Mouse (Mus musculus) heart, adult 18-20 months (tissue): ENCODE measurements around the gene Gbp10. TPM values are rescaled to one million over a fixed set of nuclear protein-coding genes. Genes with fewer than 3 reads are reported as not detected.
A peak's percentile ranks its signal among the peaks of the same experiment; 100 is the strongest.
"Not testable (repeated sequence)": the region's sequence is repeated elsewhere in the genome, so short reads cannot be mapped to it uniquely, and the experiment has no call there.

Experiments
- DNase-seq, 2 experiments: peaks; one replicate each; pipeline ENCODE4 v3.0.0; 2021 to 2022; ENCODE audit warnings: mixed read lengths in 1 of 2
- long read RNA-seq, 2 experiments: library from polyadenylated mRNA; stranded (forward); transcript quantifications; one replicate each; pipeline ENCODE4 v2.0.0; 2021
- total RNA-seq, 2 experiments: library from RNA; stranded (reverse); gene quantifications; 2 replicates each; pipeline ENCODE4 v1.2.3; 2021

Gbp10 gene
- total RNA-seq: 1 to 10 TPM; 2.3 to 2.4 TPM
- long read RNA-seq, experiment 1, partial matches to known transcripts: 0 of 1 reads
- long read RNA-seq, experiment 1, other reads (novel, unspliced or antisense): 0 of 1 reads
- long read RNA-seq, experiment 2, partial matches to known transcripts: 0 of 2 reads
- long read RNA-seq, experiment 2, other reads (novel, unspliced or antisense): 2 of 2 reads

GRCm38 (mm10) chr5:105239483-105240047, at the start of gene Gbp10:
Gbp10 (minus strand) TSS chr5:105239533.
- DNase-seq: peak in 1 of 2 experiments; percentile 47

DNA sequence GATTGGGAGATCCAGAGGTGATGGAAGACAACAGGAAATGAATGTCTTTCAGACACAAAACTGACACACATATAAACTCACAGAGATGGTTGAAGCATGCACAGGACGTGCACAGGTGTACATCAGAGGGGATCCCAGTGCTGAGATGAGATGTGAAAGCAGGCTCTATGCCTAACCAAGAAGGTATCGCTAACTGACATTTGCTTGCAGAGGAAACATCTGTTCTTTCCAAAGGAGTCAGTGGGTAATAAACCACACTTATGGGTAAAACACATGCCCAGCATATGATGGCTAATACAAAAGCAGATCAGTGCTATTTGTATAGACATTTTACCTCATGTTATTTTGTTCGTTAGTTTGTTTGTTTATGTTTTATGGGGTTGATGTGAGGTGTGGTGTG, 21.3 kb upstream of the Gbp10 start:
- DNase-seq: not testable (repeated sequence)

DNA sequence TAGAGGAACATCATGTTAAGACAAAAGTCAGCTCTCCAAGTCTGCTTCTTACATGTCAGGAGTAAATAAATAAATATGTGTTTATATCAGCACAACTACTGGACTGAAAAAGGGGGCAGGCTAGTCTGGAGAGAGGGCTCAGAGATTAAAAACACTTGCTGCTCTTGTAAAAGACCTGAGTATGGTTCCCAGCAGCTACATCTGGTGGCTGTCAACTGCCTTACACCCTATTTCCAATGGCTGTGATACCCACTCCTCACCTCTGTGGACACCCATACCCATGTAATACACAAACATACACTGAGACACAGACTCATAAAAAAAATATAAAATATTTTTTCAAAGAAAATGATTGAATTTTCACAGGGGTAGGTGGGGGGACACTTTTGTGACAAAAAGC, 13.2 kb upstream of the Gbp10 start:
- no peak for DNase-seq

- DNase-seq: not testable (repeated sequence)
These were observed 5.4 kb upstream of the Gbp10 start for GRCm38 (mm10) chr5:105244741-105245140.

DNA sequence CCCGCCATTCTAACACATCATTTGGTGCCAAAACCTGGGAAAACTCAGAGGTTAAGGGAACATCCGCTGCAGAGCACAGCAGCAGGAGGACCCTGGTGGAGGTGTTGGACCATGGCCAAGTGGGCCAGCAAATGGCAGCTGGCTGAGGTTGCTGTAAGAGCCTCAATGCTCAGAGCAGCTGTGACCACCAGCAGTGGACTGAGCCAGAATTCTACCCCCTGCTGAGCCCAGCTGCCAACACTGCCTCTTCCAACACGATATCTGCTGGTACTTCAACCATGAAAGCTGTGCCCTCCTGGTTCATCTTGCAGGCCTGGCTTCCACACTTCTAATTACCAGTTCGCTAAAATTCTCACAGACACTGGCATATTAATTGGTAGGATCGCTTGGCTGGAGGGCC, 1.6 kb upstream of the Gbp10 start:
- DNase-seq: not testable (repeated sequence)

- not testable (repeated sequence) for DNase-seq
These were observed 931 bp downstream of the Gbp10 start for GRCm38 (mm10) chr5:105238402-105238801.

- not testable (repeated sequence) for DNase-seq
These were observed 3.3 kb downstream of the Gbp10 start for GRCm38 (mm10) chr5:105236040-105236439.

- DNase-seq: not testable (repeated sequence)
These were observed 30.4 kb downstream of the Gbp10 start for GRCm38 (mm10) chr5:105208957-105209356.

DNA sequence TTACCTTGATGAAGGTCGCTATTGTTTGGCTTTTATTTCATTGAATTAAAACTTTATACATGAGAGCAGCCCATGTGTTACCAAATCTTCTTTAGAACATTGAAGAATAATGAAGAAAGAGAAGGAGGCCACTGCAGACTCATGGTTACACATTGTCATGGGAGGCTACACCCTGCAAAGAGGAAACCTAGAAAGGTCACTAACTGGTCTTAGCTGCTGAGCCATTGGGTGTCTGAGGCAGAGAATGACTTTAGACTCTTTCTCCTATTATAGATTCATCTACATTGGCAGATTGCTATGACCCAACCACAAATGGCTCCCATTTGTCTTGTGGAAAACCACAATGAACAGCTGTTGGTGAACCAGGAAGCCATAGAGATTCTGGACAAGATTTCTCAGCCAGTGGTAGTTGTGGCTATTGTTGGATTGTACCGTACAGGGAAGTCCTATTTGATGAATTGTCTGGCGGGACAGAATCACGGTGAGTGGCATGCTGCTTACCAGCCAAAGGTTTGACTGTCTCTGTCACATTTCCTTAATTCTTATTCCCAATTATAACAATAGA, 38.5 kb downstream of the Gbp10 start:
- not testable (repeated sequence) for DNase-seq

GRCm38 (mm10) chr5:105199149-105199548, 40.2 kb downstream of the Gbp10 start:
- DNase-seq: not testable (repeated sequence)

DNA sequence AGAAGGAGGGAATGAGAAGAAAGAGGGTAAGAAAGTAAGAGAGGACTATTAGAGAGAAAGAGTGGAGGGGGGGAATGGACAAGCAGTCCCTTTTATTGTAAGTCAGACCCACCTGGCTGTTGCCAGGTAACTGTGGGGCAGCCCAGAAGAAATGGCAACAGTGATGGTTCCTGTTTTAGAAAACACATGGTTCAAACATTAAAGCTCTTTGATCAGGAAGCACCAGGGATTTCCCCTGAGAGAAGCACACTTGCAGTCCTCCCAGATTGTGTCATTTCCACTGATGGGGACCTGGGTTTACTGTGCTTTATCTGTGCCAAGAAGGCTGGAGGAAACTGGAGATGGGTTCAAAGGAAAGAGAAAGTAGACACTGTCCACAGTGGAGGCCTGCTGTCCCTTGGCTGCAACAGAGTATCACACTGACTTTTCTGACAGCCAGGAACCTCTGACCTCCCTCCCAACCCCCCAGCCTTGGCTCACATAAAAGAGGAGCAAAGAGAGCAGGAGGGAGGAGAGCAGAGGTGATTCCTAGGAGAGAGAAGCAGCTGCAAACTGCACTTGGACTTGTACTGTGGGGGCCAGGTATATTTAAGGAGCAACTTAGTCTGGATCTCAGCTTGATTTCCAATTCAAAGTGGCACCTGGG, 41.3 kb downstream of the Gbp10 start:
- DNase-seq: peak in 1 of 2 experiments; percentile 1

DNA sequence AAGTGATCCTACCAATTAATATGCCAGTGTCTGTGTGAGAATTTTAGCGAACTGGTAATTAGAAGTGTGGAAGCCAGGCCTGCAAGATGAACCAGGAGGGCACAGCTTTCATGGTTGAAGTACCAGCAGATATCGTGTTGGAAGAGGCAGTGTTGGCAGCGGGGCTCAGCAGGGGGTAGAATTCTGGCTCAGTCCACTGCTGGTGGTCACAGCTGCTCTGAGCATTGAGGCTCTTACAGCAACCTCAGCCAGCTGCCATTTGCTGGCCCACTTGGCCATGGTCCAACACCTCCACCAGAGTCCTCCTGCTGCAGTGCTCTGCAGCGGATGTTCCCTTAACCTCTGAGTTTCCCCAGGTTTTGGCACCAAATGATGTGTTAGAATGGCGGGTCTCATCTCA, 43.0 kb downstream of the Gbp10 start:
- not testable (repeated sequence) for DNase-seq

- DNase-seq: not testable (repeated sequence)
These were observed 46.8 kb downstream of the Gbp10 start for GRCm38 (mm10) chr5:105192536-105192935.

DNA sequence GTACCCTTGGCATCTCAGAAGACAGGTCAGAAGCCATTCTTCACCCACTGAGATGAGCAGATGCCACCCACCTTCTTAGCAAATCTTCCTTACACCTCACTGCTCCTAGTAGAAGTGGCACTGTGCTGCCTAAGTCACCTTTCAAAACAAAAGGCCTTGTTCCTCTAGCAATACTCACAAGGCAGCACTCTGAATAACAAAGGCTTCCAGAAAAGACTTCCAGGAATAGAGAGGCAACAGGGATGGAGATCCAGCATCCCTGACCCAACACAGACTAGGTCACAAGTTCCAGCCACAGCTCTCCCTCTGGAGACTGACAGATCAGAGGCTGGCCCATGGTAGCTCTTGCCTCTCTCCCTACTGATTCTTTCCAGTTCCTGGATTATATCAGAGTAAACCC, 57.9 kb downstream of the Gbp10 start:
- DNase-seq: no peak

Other genes starting within 250 kb of the Gbp10 start
- 10 to 100 TPM in 1 of 2 experiments, 1 to 10 TPM in 1; 7.7 to 14.9 TPM for gene Gbp9, start 100.0 kb downstream of the Gbp10 start, total RNA-seq
- under 1 TPM; 0.72 to 0.82 TPM for gene Gbp8, start 100.0 kb downstream of the Gbp10 start, total RNA-seq
- gene Gbp4, start 99.9 kb downstream of the Gbp10 start, total RNA-seq: 10 to 100 TPM in 1 of 2 experiments, 1 to 10 TPM in 1; 3.9 to 22.8 TPM
- gene Gm43302, start 54.2 kb upstream of the Gbp10 start, total RNA-seq: not detected
- 10 to 100 TPM; 23.8 to 28.8 TPM for gene Gbp6, start 54.2 kb upstream of the Gbp10 start, total RNA-seq
- 1 to 10 TPM; 4.1 to 4.9 TPM for gene Lrrc8b, start 176.2 kb upstream of the Gbp10 start, total RNA-seq